Mouse (Mus musculus): ENCODE results near the gene Rsf1.

GRCm38 (mm10) chr7:97535531-97535930 lies 44.2 kb upstream of the Rsf1 start:
- TF ChIP-seq TCF12 (IDR thresholded peaks at IDR 0.05; ENCODE audit: low read depth, low read length) (no peak), ZMIZ1 (IDR thresholded peaks at IDR 0.05; ENCODE audit: low read depth, low read length) (no peak), RAD21 (IDR thresholded peaks at IDR 0.05; ENCODE audit: low read depth, low read length) (no peak), NELFE (IDR thresholded peaks at IDR 0.05; ENCODE audit: low read depth, low read length) (no peak), POLR2A (IDR thresholded peaks at IDR 0.05; ENCODE audit: low read depth, low read length) (no peak), CTCF (conservative IDR thresholded peaks at IDR 0.05 in 1 of 2, IDR thresholded peaks at IDR 0.05 in 1 of 2; ENCODE audit: low read depth in 2 of 2, low read length in 2 of 2) (no peak), IRF4 (IDR thresholded peaks at IDR 0.05; ENCODE audit: low read depth, low read length) (no peak)
